Mouse (Mus musculus): ENCODE measurements around the gene Nkrf.

Nkrf gene

DNA sequence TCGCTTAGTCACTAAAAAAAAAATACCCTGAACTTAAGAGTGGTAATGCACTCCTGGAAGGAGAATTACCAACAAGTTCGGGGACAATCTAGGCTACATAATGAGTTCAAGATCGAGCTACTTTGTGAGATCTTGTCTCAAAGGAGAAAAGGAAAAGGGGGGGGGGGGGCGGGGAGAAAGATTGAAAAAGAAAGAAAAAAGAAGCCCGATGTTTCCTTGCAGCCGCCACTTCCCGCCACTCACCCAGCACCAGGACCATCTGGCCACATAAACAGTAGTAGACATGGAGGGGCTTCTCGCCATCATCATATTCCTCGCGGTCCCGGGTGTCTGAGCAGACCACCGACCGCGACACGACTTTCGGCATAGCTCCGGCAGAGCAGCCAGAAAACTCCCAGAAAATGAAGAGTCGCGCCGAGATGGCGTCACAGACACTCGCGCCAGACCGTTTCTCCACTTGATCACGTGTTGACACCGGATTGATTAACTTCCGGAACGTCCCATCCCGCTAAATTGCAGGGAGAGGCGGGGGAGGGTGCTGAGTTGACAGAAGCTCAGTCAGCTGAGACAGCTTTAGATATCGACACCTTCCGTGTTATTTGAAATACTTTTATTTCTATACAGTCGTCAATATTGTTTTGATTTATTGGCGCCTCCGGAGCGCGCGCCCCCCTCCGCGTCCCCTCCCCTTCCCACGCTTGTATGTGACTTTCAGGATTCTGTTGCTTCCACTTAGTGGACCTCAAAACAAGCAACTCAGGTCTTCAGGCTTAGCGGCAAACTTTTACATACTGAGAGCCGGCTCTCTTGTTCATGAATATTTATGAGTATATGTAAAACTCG, 38.7 kb downstream of the Nkrf start:
- DNase-seq (ENCODE audit: low read depth, low spot score), result peak; percentile 93

DNA sequence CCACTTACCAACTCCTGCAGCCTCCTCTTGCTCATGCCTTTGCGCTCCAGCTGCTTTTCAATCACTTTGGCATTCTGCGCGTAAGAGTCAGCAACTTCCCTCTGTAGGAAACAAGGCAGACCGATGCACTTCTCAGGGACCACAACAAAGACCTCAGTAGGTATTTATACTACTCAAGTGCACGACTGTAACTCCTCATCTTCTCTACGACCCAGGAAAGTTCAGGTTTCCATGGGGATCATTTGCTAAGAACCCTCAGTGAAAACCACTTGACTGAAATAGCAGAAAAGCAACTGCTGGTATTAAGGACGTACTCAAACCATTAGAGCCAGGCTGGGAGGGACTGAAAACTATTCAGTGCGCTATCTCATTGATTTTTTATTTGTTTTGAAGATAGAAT, 50.1 kb downstream of the Nkrf start:
- no peak for DNase-seq (ENCODE audit: low read depth, low spot score)

DNA sequence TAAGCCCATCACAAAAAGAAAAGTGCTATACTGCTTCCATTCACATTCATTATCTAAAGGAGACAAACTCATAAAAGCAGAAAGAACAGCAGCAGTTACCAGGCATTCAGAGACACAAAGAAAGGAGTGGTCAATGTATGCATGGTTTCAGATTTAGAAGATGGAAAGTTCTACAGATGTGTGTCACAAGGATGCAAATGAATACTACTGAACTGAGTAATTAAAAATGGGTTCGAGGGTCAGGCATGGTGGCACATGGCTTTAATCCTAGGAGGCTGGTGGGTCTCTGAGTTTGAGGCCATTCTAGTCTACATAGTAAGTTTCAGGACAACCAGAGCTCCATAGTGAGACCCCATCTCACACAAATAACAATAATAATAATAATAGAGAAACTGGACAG, 55.5 kb downstream of the Nkrf start:
- DNase-seq (ENCODE audit: low read depth, low spot score), result no peak

DNA sequence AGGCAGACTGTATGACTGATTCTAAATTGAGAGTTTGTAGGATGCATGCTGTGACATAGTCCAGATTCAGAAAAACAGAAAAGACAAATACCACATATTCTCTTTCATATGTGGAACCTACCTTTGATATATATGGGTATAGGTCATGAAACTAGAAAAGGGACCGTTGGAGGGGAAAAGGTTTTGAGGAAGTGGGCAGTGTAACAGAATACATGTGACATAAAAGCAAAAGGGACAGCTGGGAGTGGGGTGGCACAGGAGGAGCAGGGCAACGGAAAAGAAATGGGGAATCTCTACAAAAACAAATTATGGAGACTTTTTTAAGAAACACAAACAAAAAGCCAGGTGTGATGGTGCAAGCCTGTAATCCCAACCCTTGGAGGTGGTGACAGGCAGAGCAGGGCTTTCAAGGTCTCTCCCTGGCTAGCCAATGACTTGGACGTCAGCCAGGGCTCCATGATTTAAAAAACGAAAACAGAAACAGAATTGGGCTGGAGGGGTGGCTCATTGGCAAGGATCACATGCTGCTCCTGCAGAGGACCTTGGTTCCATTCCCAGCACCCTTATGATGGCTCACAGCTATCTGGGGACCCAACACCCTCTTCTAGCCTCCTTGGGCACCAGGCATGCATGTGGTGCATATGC, 59.2 kb downstream of the Nkrf start:
- no peak for DNase-seq (ENCODE audit: low read depth, low spot score)

DNA sequence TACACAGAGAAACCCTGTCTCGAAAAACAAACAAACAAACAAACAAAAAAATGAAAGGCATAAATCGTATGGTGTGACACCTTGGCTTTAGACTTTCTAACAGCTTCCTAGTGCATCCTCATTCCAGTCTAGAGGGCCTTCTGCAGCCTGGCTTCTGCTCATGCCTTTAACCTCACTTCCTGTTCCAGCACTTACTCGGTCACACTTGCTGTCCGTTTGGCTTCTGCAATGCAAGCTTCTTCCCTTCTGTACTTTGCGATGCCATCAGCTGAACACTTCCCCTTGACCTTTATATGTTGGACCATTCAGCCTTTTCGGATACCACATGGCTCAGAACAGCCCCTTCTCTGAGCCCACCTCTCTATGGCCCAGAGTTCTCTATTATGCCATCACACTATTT, 61.0 kb downstream of the Nkrf start:
- no peak for DNase-seq (ENCODE audit: low read depth, low spot score)

DNA sequence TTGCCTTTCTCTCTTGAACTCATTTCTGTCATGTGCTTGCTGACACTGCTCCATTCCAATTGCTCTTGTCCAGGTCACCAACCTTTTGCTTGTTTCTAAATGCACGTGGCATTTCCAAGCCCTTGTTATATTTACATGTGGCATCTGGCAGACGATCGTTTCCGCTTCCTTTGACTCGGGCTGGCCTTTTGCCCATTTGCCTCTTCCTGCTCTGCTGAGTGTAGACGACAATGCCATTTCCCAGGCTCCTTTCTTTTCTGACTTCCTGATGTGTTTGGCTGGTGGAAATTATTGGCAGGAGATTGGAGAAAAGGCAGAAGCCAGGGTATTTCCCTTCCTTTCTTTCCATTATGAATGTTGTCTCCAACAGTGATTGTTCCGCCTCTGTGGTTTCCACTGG, 63.3 kb downstream of the Nkrf start:
- DNase-seq (ENCODE audit: low read depth, low spot score), result peak; percentile 12

All from brain, adult 2 months (tissue).